Mouse (Mus musculus) hindbrain, embryonic 16.5 days (tissue): ENCODE measurements around the gene Mmab. TPM values are rescaled to one million over a fixed set of nuclear protein-coding genes. Genes with fewer than 3 reads are reported as not detected.

ENCODE experiments used
- ATAC-seq: fragments of 200-750 bp; cut with Nextera tagmentation; 2 replicates; pipeline ENCODE4 v1.8.0; 2017; ENCODE audit warnings: moderate TSS enrichment, moderate library complexity
- H3K27ac ChIP-seq: fragments of 300-500 bp; sonication (generic); 2 replicates; pipeline ENCODE4 v1.5.1; 2014; ENCODE audit warnings: low read depth, mild to moderate bottlenecking, control low read depth, low read length, moderate library complexity
- H3K27me3 ChIP-seq: fragments of 300-500 bp; sonication (generic); replicated peaks from 2 replicates; pipeline ENCODE4 v1.6.1; 2014; ENCODE audit warnings: low read length; ENCODE audit not compliant: control insufficient read depth, insufficient read depth
- H3K36me3 ChIP-seq: fragments of 300-500 bp; sonication (generic); 2 replicates; pipeline ENCODE4 v1.6.1; 2014; ENCODE audit warnings: mild to moderate bottlenecking, low read length, moderate library complexity, mixed read lengths; ENCODE audit not compliant: control insufficient read depth, insufficient read depth
- H3K4me1 ChIP-seq: fragments of 300-500 bp; sonication (generic); 2 replicates; pipeline ENCODE4 v1.6.1; 2014; ENCODE audit warnings: low read depth, low read length; ENCODE audit not compliant: control insufficient read depth, insufficient read depth
- H3K4me2 ChIP-seq: fragments of 300-500 bp; sonication (generic); 2 replicates; pipeline ENCODE4 v1.6.1; 2014; ENCODE audit warnings: mild to moderate bottlenecking, low read length, control low read depth, moderate library complexity
- H3K4me3 ChIP-seq: fragments of 300-500 bp; sonication (generic); 2 replicates; pipeline ENCODE4 v1.5.1; 2014; ENCODE audit warnings: mild to moderate bottlenecking, low read length, control low read depth, moderate library complexity
- H3K9ac ChIP-seq: fragments of 300-500 bp; sonication (generic); 2 replicates; pipeline ENCODE4 v1.6.1; 2014; ENCODE audit warnings: low read depth, mild to moderate bottlenecking, control low read depth, low read length, moderate library complexity
- H3K9me3 ChIP-seq: fragments of 300-500 bp; sonication (generic); 2 replicates; pipeline ENCODE4 v1.6.1; 2014; ENCODE audit warnings: mild to moderate bottlenecking, low read length, moderate library complexity; ENCODE audit not compliant: control insufficient read depth
- WGBS: fragments of 180-500 bp; shearing (Covaris S2); extraction: QIAGEN DNeasy Blood & Tissue Kit; methylation state at CpG from one replicate; pipeline ENCODE4 v1.1.7; 2014; 5-methylcytosine and 5-hydroxymethylcytosine counted together
- polyA plus RNA-seq: library from polyadenylated mRNA; unstranded; fragments of >200 nt; fragmentation: Nextera tagmentation; extraction: Ambion mirVana; gene quantifications from 2 replicates; pipeline ENCODE4 v1.2.1, GENCODE M21; 2015

The Mmab gene
- polyA plus RNA-seq, 1 experiment from 2014 or later: 38.2 TPM

DNA sequence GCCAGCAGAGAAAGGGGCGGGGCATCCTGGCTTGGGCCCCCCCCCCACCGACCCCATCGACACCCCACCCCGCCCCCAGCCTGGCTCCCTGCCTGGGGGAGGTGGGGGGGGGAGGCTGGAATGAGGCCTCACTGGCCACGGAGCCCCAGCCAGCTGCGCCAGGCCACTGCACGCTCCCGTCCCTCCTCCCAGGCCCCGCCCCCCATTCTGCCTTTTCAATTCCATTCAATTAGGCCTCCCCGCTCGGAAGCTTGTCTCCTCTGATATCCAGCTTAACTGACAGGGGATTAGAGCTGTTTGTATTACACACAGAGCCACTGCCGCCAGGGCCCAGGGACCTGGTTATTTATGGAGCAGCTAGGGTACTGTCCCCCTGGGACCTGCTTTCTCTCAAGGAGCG, 23.6 kb upstream of the Mmab start:
- H3K4me3 ChIP-seq: peak overlapping the region; percentile 29
- H3K4me1 ChIP-seq: peaks cover 20% of the 10 kb centered on the region
- H3K9me3 ChIP-seq: no peaks in the 10 kb centered on the region; the same call in 1 of the 2 replicates
- H3K27me3 ChIP-seq: no peaks in the 10 kb centered on the region
- peak overlapping the region; percentile 77 for H3K27ac ChIP-seq
- no peaks in the 10 kb centered on the region for H3K36me3 ChIP-seq
- 2% methylated on average over 12 of the region's 13 CpGs for WGBS
- ATAC-seq: peak; percentile 79
- H3K4me2 ChIP-seq: peak overlapping the region; percentile 58
- peak overlapping the region; percentile 62 for H3K9ac ChIP-seq

DNA sequence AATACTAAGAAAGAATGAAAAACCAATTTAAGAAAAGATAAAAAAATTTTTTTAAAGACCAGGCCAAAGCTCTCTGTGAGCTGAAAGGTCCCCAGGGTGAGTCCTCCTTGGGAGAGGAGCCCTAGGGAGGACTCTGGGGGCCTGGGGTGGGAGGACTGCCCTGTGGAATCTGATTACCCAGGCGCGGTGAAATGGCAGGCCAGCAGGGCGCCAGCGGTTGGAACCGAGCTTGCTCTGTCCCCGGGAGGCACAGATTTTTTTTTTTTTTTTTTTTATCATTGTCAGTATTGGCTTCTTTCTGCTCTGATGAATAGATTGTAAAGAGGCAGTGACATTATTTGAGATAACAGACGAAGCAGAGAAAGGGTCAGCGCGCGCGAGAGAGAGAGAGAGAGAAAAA, 23.2 kb upstream of the Mmab start:
- peaks cover 20% of the 10 kb centered on the region for H3K4me1 ChIP-seq
- H3K9ac ChIP-seq: peak overlapping the region; percentile 62
- H3K9me3 ChIP-seq: no peaks in the 10 kb centered on the region; the same call in 1 of the 2 replicates
- peak overlapping the region; percentile 29 for H3K4me3 ChIP-seq
- ATAC-seq: peak; percentile 60
- WGBS: under 1% methylated on average over 11 of the region's 11 CpGs
- H3K27ac ChIP-seq: peak overlapping the region; percentile 77
- peak overlapping the region; percentile 58 for H3K4me2 ChIP-seq
- H3K27me3 ChIP-seq: no peaks in the 10 kb centered on the region
- no peaks in the 10 kb centered on the region for H3K36me3 ChIP-seq

DNA sequence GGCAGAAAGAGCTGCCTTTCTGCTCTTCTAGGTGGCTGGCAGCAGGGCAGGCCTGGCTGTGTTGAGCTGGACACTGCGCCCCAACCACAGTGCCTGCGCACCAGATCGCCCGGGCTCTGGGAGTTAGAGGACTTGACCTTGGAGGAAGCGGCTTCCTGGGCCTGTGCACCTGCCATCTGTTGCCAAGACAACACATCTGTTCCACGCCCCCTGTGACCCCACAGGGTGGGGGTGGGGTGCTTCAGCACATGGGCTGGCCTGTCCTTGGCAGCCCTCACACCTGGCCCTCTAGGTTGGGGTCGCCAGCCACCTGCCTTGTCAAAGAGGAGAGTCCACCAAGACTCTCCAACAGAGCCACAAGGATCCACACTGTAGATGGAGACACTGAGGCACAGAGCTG, 21.8 kb upstream of the Mmab start:
- H3K4me1 ChIP-seq: peaks cover 20% of the 10 kb centered on the region
- ATAC-seq: no peak
- no peak overlapping the region for H3K9ac ChIP-seq
- H3K27me3 ChIP-seq: no peaks in the 10 kb centered on the region
- no peak overlapping the region for H3K4me3 ChIP-seq
- H3K36me3 ChIP-seq: no peaks in the 10 kb centered on the region
- no peak overlapping the region for H3K4me2 ChIP-seq
- WGBS: 61% methylated on average over 7 of the region's 7 CpGs
- no peak overlapping the region for H3K27ac ChIP-seq
- H3K9me3 ChIP-seq: no peaks in the 10 kb centered on the region

GRCm38 (mm10) chr5:114464561-114464960, 20.7 kb upstream of the Mmab start:
- H3K36me3 ChIP-seq: no peaks in the 10 kb centered on the region
- no peaks in the 10 kb centered on the region for H3K27me3 ChIP-seq
- ATAC-seq: no peak
- H3K9ac ChIP-seq: no peak overlapping the region
- H3K27ac ChIP-seq: no peak overlapping the region
- H3K4me1 ChIP-seq: peaks cover 20% of the 10 kb centered on the region
- 71% methylated on average over 2 of the region's 2 CpGs for WGBS
- no peaks in the 10 kb centered on the region for H3K9me3 ChIP-seq
- H3K4me2 ChIP-seq: no peak overlapping the region
- no peak overlapping the region for H3K4me3 ChIP-seq

DNA sequence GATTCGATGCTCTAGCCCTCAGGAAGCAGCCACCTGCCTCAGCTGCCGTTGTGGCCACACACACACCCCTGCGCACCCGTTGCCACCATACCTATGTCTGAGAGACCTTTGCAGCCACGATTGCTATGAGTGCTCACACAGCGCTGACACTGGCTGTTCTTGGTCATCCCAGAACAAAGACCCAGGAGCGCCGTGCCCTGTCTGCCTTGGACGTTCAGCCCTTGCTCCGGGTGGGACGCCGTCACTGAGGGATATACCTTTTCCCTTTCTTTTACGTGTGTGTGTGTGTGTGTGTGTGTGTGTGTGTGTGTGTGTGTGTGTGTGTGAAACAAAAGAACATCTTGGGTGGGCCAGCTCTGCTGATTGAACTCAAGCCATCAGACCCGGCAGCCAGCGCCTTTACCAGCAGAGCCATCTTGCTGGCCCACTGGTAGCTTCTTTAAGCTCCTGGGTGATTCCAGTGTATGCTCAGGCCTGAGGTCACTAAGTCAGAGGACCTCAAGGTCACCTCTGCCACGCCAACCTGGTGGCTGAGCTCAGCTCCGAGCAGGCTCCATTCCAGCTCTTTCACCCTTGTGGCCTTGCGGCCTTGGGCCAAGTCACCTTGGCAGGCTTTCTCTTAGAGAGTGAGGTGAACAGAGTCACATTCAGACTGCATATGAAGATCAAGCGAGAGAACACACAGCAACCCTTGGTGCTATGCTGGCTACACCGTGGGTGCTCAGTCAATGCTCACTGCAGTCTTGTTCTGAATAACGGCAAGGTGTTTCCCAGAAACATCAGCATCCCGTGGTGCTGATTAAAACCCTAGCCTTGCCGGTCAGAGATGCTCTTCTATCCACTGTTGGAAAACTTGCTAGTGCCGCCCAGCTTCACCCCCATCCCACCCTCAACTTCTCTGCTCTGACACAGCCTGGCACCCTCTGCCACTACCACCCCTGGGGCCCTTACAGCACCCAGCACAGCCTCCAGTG, 18.5 kb upstream of the Mmab start:
- H3K9ac ChIP-seq: no peak overlapping the region
- H3K9me3 ChIP-seq: no peaks in the 10 kb centered on the region
- H3K36me3 ChIP-seq: no peaks in the 10 kb centered on the region
- ATAC-seq: no peak
- H3K4me2 ChIP-seq: no peak overlapping the region
- WGBS: 75% methylated on average over 24 of the region's 24 CpGs
- H3K4me1 ChIP-seq: peaks cover 15% of the 10 kb centered on the region
- H3K27me3 ChIP-seq: no peaks in the 10 kb centered on the region
- H3K4me3 ChIP-seq: no peak overlapping the region
- H3K27ac ChIP-seq: no peak overlapping the region

DNA sequence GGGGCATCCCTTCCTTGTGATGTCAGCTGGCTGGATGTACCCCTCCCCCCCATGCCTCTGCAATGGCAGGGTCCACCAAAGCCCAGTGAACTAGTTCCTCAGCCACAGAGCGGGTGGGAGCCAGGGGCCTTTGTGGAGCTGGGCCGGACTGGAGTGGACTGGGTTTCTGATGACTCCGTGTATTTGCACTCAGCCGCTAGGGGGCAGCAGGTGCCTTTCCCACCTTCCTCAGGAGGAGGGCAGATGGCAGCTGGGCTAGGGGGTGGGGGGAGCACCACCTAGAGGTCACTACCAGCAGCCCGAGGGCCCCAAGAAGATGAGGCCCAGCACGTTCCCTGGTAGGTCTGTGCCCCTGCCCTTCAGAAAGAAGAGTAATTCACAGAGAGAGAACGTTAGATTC, 17.4 kb upstream of the Mmab start:
- no peaks in the 10 kb centered on the region for H3K36me3 ChIP-seq
- H3K27me3 ChIP-seq: no peaks in the 10 kb centered on the region
- H3K27ac ChIP-seq: no peak overlapping the region
- WGBS: 5% methylated on average over 7 of the region's 7 CpGs
- H3K4me2 ChIP-seq: no peak overlapping the region
- no peaks in the 10 kb centered on the region for H3K9me3 ChIP-seq
- H3K9ac ChIP-seq: no peak overlapping the region
- peaks cover 5% of the 10 kb centered on the region for H3K4me1 ChIP-seq
- peak; percentile 35; the same call in 1 of the 2 replicates for ATAC-seq
- no peak overlapping the region for H3K4me3 ChIP-seq

- no peaks in the 10 kb centered on the region for H3K9me3 ChIP-seq
- no peak overlapping the region for H3K4me3 ChIP-seq
- H3K27ac ChIP-seq: no peak overlapping the region
- H3K4me2 ChIP-seq: no peak overlapping the region
- H3K27me3 ChIP-seq: no peaks in the 10 kb centered on the region
- no peaks in the 10 kb centered on the region for H3K36me3 ChIP-seq
- ATAC-seq: no peak
- H3K4me1 ChIP-seq: no peaks in the 10 kb centered on the region; the same call in 1 of the 2 replicates
- 75% methylated on average over 16 of the region's 16 CpGs for WGBS
- no peak overlapping the region for H3K9ac ChIP-seq
These were observed 13.2 kb upstream of the Mmab start for GRCm38 (mm10) chr5:114456995-114457605.

DNA sequence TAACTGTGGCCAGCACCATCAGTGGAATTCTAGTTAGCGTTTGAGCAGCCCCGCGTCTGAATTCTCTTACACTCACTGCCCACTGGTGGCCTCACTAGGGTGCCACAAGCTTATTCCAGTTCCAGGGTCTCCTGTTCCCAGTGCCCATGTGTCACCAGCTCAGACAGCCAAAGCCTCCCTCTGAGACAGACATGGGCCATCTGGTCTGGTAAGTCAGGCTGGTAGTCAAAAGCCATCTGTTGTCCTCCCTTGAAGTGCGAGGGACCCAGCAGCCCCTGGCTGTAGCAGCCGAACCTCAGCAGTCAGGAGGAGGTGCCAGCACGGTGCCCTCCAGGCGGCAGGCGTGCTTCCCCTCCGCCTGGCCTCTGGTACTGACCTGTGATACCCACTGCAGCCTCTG, 12.4 kb upstream of the Mmab start:
- H3K9me3 ChIP-seq: no peaks in the 10 kb centered on the region
- no peak overlapping the region for H3K4me2 ChIP-seq
- no peak overlapping the region for H3K27ac ChIP-seq
- H3K9ac ChIP-seq: no peak overlapping the region
- H3K36me3 ChIP-seq: peaks cover 5% of the 10 kb centered on the region; the same call in 1 of the 2 replicates
- ATAC-seq: peak; percentile 50
- H3K27me3 ChIP-seq: no peaks in the 10 kb centered on the region
- no peaks in the 10 kb centered on the region; the same call in 1 of the 2 replicates for H3K4me1 ChIP-seq
- H3K4me3 ChIP-seq: no peak overlapping the region
- WGBS: 70% methylated on average over 9 of the region's 9 CpGs

DNA sequence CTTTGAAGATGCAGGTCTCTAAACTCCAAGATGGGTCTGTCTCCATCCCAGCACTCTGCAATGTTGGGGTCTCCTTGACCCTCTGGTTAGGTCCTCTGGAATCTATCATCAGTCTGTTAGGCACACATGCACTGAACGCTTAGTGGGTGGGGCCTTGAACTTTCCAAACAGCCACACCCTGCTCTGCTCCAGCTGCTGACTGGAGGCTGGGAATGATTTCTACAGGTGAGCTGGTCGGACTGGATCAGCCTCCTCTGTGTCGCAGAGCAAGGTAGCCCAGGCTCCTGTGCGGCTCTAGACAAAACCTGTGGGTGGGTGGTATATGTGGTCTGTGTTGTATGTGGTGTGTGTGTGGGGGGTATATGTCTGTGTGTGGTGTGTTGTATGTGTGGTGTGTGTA, 5.2 kb upstream of the Mmab start:
- no peak for ATAC-seq
- Histone ChIP-seq H3K9me3 (no peaks in the 10 kb centered on the region), H3K27ac (no peak overlapping the region), H3K4me3 (no peak overlapping the region), H3K4me2 (no peak overlapping the region), H3K4me1 (peaks cover 9% of the 10 kb centered on the region), H3K27me3 (no peaks in the 10 kb centered on the region), H3K9ac (no peak overlapping the region), H3K36me3 (peaks cover 8% of the 10 kb centered on the region; the same call in 1 of the 2 replicates)
- 96% methylated on average over 4 of the region's 4 CpGs for WGBS
